Mouse (Mus musculus) ES-E14 (cell line): Measurements from ENCODE around the gene Ralgps1.

Experiments
- CHD2 ChIP-seq: IDR thresholded peaks from 2 replicates; pipeline ENCODE4 v1.6.1; 2014; ENCODE audit warnings: mild to moderate bottlenecking, low read depth, low read length, inconsistent platforms
- MAFK ChIP-seq: IDR thresholded peaks from 2 replicates; pipeline ENCODE4 v1.6.1; 2014; ENCODE audit warnings: mild to moderate bottlenecking, low read depth, low read length, inconsistent platforms; ENCODE audit not compliant: insufficient read depth
- ZC3H11A ChIP-seq: IDR thresholded peaks from 2 replicates; pipeline ENCODE4 v1.6.1; 2012; ENCODE audit warnings: low read depth, mild to moderate bottlenecking, inconsistent platforms, low read length, borderline replicate concordance
- ZNF384 ChIP-seq: IDR thresholded peaks from 2 replicates; pipeline ENCODE4 v1.6.1; 2012; ENCODE audit warnings: low read depth, low read length, inconsistent platforms

- TF ChIP-seq ZC3H11A (no peak), CHD2 (no peak), MAFK (no peak), ZNF384 (no peak)
Observed at GRCm38 (mm10) chr2:33393951-33394635, 22.8 kb upstream of the Ralgps1 start.
